Mouse (Mus musculus) layer of hippocampus, postnatal 36 days (tissue): ENCODE data around the gene Igdcc3. TPM values are rescaled to one million over a fixed set of nuclear protein-coding genes. Genes with fewer than 3 reads are reported as not detected.

Source experiments
- DNase-seq, 2 experiments: peaks; one replicate each; pipeline ENCODE4 v3.0.0; 2022
- total RNA-seq, 2 experiments: library from RNA; stranded (reverse); gene quantifications; 2 replicates each; pipeline ENCODE4 v1.2.3; 2021

Gene Igdcc3
- total RNA-seq, 2 experiments from 2014 or later: 3.1 to 4.4 TPM

- no peak for DNase-seq
Measured at GRCm38 (mm10) chr9:65177912-65178311, 36.9 kb downstream of the Igdcc3 start.

DNA sequence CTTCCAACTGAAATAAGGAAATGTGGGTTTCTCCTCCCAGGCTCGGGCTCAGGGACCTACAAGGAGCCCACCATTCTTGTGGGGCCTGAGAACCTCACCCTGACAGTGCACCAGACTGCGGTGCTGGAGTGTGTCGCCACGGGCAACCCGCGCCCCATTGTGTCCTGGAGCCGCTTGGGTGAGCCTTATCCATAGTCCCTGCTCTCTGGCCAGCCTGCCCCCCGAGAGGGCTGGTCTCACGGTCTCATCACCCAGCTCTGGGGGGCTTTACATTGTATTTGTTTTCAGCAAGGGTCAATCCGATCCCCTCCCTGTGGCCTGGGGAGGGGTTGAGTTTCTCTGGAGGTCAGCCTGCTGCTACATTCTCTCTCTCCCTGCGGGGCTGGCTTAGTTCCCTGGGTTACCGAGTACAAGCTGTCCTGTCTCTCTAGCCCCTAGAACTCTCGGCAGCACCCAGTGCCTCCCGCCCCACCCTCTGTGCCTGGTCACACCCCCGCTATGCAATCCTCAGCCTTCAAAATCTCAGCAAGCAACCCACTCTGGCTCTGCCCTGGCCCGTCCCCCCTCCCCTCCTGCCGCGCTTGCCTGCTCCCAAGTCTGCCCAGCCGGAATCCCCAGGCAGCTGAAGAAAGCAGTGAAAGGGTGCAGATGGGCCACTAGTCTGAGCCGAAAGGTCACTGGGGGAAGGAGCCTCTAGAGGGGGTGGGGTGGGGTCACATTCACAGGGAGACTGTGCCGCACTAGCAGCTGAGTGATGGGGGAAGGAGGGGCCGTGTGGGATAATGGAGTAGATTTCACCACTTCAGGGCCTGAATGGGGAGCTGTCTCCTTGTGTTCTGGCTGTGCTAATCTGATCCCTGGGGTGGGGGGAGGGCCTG is 37.6 kb downstream of the Igdcc3 start:
- no peak for DNase-seq

DNA sequence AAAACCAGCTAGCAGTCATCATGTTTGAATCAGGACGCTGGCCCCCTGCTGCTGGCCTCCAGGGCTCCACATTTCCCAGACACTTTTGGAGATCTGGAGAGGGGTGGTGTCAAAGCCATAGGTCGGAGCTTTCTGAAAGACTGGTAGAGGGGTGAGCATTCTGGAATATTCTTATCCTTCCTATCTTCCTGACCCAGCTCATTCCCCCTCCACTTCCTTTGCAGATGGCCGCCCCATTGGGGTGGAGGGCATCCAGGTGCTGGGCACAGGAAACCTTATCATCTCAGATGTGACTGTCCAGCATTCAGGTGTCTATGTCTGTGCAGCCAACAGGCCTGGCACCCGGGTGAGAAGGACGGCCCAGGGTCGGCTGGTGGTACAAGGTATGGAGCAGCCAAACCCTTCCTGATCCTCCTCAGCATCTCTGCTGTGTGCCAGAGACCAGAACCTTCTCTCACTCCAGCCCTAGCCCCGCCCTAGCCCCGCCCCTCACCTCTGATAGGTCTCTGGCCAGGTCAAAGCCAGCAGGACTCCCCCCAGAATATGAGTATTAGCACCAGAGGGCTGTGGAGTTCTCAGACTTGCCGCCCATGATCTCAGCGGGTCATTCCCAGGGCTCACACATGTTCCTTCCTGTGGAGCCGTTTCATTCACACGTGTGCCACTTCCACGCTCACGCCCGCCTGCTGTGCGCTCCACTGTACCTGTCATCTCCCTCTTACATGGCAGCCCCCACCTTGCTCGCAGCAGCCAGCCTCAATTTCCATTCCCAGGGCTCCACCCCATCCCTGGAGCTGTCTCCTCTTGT is 39.0 kb downstream of the Igdcc3 start:
- DNase-seq: no peak

- DNase-seq: peak; percentile 77 to 80
Measured at GRCm38 (mm10) chr9:65188599-65188998, 47.6 kb downstream of the Igdcc3 start.

- DNase-seq: no peak
Measured at GRCm38 (mm10) chr9:65190306-65190705, 49.3 kb downstream of the Igdcc3 start.

DNA sequence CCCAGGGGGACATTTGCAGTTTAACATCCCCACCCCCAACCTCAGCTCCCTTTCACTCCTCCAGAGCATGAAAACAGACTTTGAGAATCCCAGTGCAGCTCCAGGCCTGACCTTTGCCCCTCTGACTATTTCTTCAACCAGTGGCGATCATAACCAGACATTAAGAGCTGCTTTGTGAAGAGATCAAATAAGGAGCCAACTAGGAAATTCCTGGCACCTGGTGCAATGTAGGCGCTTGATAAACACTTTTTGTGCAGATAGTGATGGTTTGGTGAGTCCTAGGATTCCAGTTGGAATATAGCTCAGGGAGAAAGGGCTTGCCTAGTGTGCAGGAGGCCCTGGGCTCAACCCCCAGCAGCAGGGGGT is 50.4 kb downstream of the Igdcc3 start:
- no peak for DNase-seq

GRCm38 (mm10) chr9:65191755-65192469 is 50.9 kb downstream of the Igdcc3 start:
- DNase-seq: no peak

DNA sequence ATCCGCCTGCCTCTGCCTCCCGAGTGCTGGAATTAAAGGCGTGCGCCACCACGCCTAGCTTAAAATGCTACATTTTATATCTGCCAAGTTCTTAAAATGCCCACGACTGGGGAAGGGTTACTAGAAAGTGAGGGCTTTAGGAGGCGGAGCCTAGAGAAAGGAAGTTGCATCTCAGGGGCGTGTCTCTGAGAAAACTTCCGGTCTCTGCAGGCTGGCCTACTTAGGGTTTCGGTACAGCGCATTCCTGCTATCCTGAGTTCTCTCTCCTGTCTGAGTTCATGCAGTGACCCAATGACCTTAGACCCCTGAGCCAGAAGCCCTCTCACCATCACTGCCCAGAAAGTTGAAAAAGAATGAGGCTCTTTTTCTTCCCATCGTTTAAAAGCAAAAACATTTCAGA is 52.2 kb downstream of the Igdcc3 start:
- no peak for DNase-seq

- no peak for DNase-seq
Measured at GRCm38 (mm10) chr9:65195053-65195452, 54.1 kb downstream of the Igdcc3 start, which contains the start of gene Parp16. Gene Parp16, plus strand, starts transcription at chr9:65195353.

GRCm38 (mm10) chr9:65195621-65195981 is 54.6 kb downstream of the Igdcc3 start:
- no peak for DNase-seq

- no peak for DNase-seq
Measured at GRCm38 (mm10) chr9:65195982-65196737, 55.2 kb downstream of the Igdcc3 start.

DNA sequence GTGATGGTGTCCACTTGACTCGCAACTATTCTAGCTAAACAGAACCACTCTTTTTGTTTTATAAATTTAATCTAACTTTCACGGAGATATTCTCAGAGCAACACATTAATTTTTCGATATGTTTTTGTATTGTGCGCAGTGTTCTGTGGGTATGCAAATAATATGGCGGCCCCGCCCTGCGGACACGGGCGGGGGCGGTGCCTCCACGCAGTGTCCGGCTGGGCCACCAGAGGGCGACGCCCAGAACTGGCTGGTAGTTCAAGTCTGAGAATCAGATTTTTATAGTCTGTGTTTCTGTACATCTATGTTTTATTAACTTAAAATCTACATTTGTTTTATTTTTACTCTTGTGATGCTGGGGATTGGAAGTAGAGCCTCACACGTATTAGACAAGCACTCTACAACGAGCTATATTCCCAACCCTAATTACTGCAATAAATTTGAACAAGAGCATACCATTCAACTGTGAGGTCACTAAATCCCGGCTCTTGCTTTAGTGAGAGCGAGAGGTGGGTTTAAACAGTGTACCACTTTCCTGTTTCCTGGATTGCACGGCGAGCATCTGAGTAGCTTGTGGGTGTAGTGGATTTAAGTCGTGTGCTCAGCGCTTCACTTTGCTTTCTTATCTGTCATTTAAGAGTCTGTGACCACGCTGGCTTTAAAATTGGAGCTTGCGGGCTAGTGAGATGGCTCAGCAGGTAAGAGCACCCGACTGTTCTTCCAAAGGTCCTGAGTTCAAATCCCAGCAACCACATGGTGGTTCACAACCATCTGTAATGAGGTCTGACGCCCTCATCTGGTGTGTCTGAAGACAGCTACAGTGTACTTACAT is 56.0 kb downstream of the Igdcc3 start:
- DNase-seq: peak; percentile 87 to 89

- no peak for DNase-seq
Measured at GRCm38 (mm10) chr9:65197826-65198225, 56.8 kb downstream of the Igdcc3 start.

- no peak for DNase-seq
Measured at GRCm38 (mm10) chr9:65199723-65200122, 58.7 kb downstream of the Igdcc3 start.

- no peak for DNase-seq
Measured at GRCm38 (mm10) chr9:65200606-65201005, 59.6 kb downstream of the Igdcc3 start.

DNA sequence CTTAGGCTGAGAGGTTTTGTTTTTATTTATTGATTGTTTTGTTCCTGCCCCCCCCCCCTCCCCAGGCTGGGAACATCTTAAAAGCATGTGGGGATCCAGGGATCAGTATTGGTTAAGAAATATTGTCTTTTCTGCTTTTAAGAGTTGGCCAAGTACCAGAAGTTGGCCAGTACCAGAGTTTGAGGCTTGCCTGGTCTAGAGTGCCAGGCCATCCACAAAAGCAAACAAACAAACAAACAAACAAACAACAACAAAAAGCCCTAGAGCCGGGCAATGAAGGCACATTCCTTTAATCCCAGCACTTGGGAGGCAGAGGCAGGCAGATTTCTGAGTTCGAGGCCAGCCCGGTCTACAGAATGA is 60.0 kb downstream of the Igdcc3 start:
- no peak for DNase-seq

DNA sequence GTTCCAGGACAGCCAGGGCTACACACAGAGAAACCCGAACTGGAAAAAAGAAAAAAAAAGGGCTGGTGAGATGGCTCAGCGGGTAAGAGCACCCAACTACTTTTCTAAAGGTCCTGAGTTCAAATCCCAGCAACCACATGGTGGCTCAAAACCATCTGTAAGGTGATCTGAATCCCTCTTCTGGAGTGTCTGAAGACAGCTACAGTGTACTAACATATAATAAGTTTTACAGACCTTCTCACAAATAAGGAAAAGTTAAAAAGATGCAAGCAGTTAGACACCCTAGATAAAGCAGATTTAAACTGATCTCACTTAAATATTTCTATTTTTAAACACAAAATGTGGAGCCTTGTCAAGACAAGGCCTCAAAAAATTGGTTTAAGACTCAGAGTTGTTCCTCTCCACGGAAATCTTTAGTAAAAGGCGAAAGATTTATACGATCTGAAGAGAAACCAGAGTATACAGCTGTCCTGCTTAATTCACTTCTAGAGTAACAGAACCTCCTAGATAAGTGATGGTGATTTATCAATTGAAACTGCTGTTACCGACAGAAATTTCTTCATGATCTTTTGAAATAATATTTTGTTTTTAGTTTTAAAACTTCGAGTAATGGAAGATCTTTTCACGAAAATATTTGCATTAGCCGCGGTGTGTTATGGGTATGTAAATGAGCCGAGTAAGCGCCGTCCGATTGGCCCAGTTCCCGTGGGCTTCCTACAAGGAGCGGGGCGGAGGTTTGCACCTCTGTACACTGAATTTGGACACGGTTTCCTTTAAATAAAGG is 60.6 kb downstream of the Igdcc3 start:
- DNase-seq: peak; percentile 61 to 65

- DNase-seq: no peak
Measured at GRCm38 (mm10) chr9:65202165-65202754, 61.3 kb downstream of the Igdcc3 start.

- DNase-seq: no peak
Measured at GRCm38 (mm10) chr9:65205049-65205815, 64.2 kb downstream of the Igdcc3 start.
